Mouse (Mus musculus) adipocyte (in vitro differentiated cells): Measurements from ENCODE around the gene Grwd1.

Source experiments
- DNase-seq: peaks from one replicate; pipeline ENCODE4 v3.0.0-alpha.2; 2016; ENCODE audit warnings: low spot score

Grwd1 gene

GRCm38 (mm10) chr7:45800001-45800400, 30.7 kb downstream of the Grwd1 start:
- DNase-seq = no peak

GRCm38 (mm10) chr7:45798931-45799330, 31.8 kb downstream of the Grwd1 start:
- no peak for DNase-seq

GRCm38 (mm10) chr7:45798511-45798836, 32.3 kb downstream of the Grwd1 start:
- DNase-seq = no peak

GRCm38 (mm10) chr7:45797661-45798510, 32.9 kb downstream of the Grwd1 start:
- DNase-seq = no peak

GRCm38 (mm10) chr7:45796950-45797349, 33.8 kb downstream of the Grwd1 start:
- no peak for DNase-seq

- DNase-seq = no peak
Measured at GRCm38 (mm10) chr7:45794971-45795370, 35.8 kb downstream of the Grwd1 start.

- no peak for DNase-seq
Measured at GRCm38 (mm10) chr7:45793969-45794585, 36.7 kb downstream of the Grwd1 start.

GRCm38 (mm10) chr7:45793240-45793639, 37.5 kb downstream of the Grwd1 start:
- no peak for DNase-seq

GRCm38 (mm10) chr7:45791756-45792490, 38.8 kb downstream of the Grwd1 start:
- no peak for DNase-seq

- DNase-seq = no peak
Measured at GRCm38 (mm10) chr7:45790721-45791120, 40.0 kb downstream of the Grwd1 start.

- no peak for DNase-seq
Measured at GRCm38 (mm10) chr7:45787642-45788041, 43.1 kb downstream of the Grwd1 start.

GRCm38 (mm10) chr7:45786661-45787413, 43.9 kb downstream of the Grwd1 start:
- DNase-seq = no peak

- no peak for DNase-seq
Measured at GRCm38 (mm10) chr7:45786136-45786578, 44.6 kb downstream of the Grwd1 start.

GRCm38 (mm10) chr7:45785388-45786135, 45.2 kb downstream of the Grwd1 start:
- no peak for DNase-seq

- no peak for DNase-seq
Measured at GRCm38 (mm10) chr7:45784524-45785372, 46.0 kb downstream of the Grwd1 start, which contains the start of gene Sult2b1. TSS of gene Sult2b1 (minus strand) at chr7:45784669.

GRCm38 (mm10) chr7:45783511-45784091, 47.1 kb downstream of the Grwd1 start, which contains the start of gene Lmtk3:
TSS of gene Lmtk3 (plus strand) at chr7:45783738.
- DNase-seq = no peak

- peak; percentile 41 for DNase-seq
Measured at GRCm38 (mm10) chr7:45782271-45782670, 48.5 kb downstream of the Grwd1 start.

GRCm38 (mm10) chr7:45779081-45779641, 51.6 kb downstream of the Grwd1 start:
- DNase-seq = no peak

GRCm38 (mm10) chr7:45775237-45775636, 55.5 kb downstream of the Grwd1 start:
- DNase-seq = no peak
